Mouse (Mus musculus): ENCODE measurements around the gene Zar1. TPM values are rescaled to one million over a fixed set of nuclear protein-coding genes. Genes with fewer than 3 reads are reported as not detected.
A peak's percentile ranks its signal among the peaks of the same experiment; 100 is the strongest.
"Not testable (repeated sequence)": the region's sequence is repeated elsewhere in the genome, so short reads cannot be mapped to it uniquely, and the experiment has no call there.

Zar1 gene
- polyA plus RNA-seq, 1 experiment from 2014 or later = 0.25 TPM

- 90% methylated on average over 5 of the region's 5 CpGs for WGBS
- H3K9me3 ChIP-seq = peaks cover 16% of the 10 kb centered on the region; the same call in 1 of the 2 replicates
- no peaks in the 10 kb centered on the region for H3K27me3 ChIP-seq (replicated peaks)
These were observed 15.4 kb downstream of the Zar1 start for GRCm38 (mm10) chr5:72565621-72566020.

GRCm38 (mm10) chr5:72563183-72563582 is 17.9 kb downstream of the Zar1 start:
- not testable (repeated sequence) for H3K27me3 ChIP-seq (replicated peaks); H3K27ac ChIP-seq (replicated peaks); H3K36me3 ChIP-seq; H3K4me1 ChIP-seq; H3K4me2 ChIP-seq; H3K9me3 ChIP-seq; H3K4me3 ChIP-seq; ATAC-seq (ENCODE audit: extremely low read depth, insufficient number of reproducible peaks, low FRiP score, low TSS enrichment); H3K9ac ChIP-seq
- 24% methylated on average over 2 of the region's 2 CpGs for WGBS

More at GRCm38 (mm10) chr5:72565621-72566020, 15.4 kb downstream of the Zar1 start:
- Histone ChIP-seq H3K9ac (no peak overlapping the region), H3K4me2 (no peak overlapping the region), H3K4me1 (no peaks in the 10 kb centered on the region), H3K4me3 (no peak overlapping the region), H3K27ac (replicated peaks) (no peak overlapping the region), H3K36me3 (no peaks in the 10 kb centered on the region)
- no peak for ATAC-seq (ENCODE audit: extremely low read depth, insufficient number of reproducible peaks, low FRiP score, low TSS enrichment)

GRCm38 (mm10) chr5:72560976-72561628 is 20.0 kb downstream of the Zar1 start:
- H3K4me2 ChIP-seq = no peak overlapping the region
- no peak overlapping the region for H3K27ac ChIP-seq (replicated peaks)
- peaks cover 14% of the 10 kb centered on the region for H3K4me1 ChIP-seq
- H3K4me3 ChIP-seq = no peak overlapping the region
- no peaks in the 10 kb centered on the region for H3K27me3 ChIP-seq (replicated peaks)
- H3K9me3 ChIP-seq = no peaks in the 10 kb centered on the region
- peaks cover under 1% of the 10 kb centered on the region; the same call in 1 of the 2 replicates for H3K36me3 ChIP-seq
- 47% methylated on average over 3 of the region's 3 CpGs for WGBS
- no peak overlapping the region for H3K9ac ChIP-seq
- no peak for ATAC-seq (ENCODE audit: extremely low read depth, insufficient number of reproducible peaks, low FRiP score, low TSS enrichment)

- Histone ChIP-seq H3K4me2 (peak within 1 kb of the TSS; percentile 95), H3K4me3 (peak within 1 kb of the TSS; percentile 87), H3K27me3 (replicated peaks) (no peaks in the 10 kb centered on the region), H3K27ac (replicated peaks) (peak within 1 kb of the TSS; percentile 70), H3K36me3 (peaks cover 11% of the 10 kb centered on the region), H3K9me3 (no peaks in the 10 kb centered on the region), H3K9ac (peak within 1 kb of the TSS; percentile 94), H3K4me1 (peaks cover 20% of the 10 kb centered on the region)
- under 1% methylated on average over 42 of the region's 42 CpGs for WGBS
- ATAC-seq (ENCODE audit: extremely low read depth, insufficient number of reproducible peaks, low FRiP score, low TSS enrichment) = peak; percentile 96
These were observed 21.5 kb downstream of the Zar1 start, which contains the start of gene Nfxl1 for GRCm38 (mm10) chr5:72559544-72560049. Gene Nfxl1 (minus strand): TSS chr5:72559684.

- H3K27me3 ChIP-seq (replicated peaks) = no peaks in the 10 kb centered on the region
- H3K4me1 ChIP-seq = peaks cover 24% of the 10 kb centered on the region
- peaks cover 18% of the 10 kb centered on the region for H3K36me3 ChIP-seq
- H3K27ac ChIP-seq (replicated peaks) = peak overlapping the region; percentile 70
- H3K9ac ChIP-seq = peak overlapping the region; percentile 94
- H3K4me3 ChIP-seq = peak overlapping the region; percentile 87
- peak overlapping the region; percentile 95 for H3K4me2 ChIP-seq
- peak; percentile 59; the same call in 1 of the 2 replicates for ATAC-seq (ENCODE audit: extremely low read depth, insufficient number of reproducible peaks, low FRiP score, low TSS enrichment)
- H3K9me3 ChIP-seq = no peaks in the 10 kb centered on the region
- 1% methylated on average over 57 of the region's 57 CpGs for WGBS
These were observed 22.1 kb downstream of the Zar1 start for GRCm38 (mm10) chr5:72558716-72559526.

- Histone ChIP-seq H3K4me2 (no peak overlapping the region), H3K27ac (replicated peaks) (no peak overlapping the region), H3K9me3 (no peaks in the 10 kb centered on the region), H3K4me3 (no peak overlapping the region), H3K4me1 (peaks cover 24% of the 10 kb centered on the region), H3K36me3 (peaks cover 39% of the 10 kb centered on the region), H3K9ac (no peak overlapping the region), H3K27me3 (replicated peaks) (no peaks in the 10 kb centered on the region)
- 85% methylated on average over 3 of the region's 3 CpGs for WGBS
- no peak for ATAC-seq (ENCODE audit: extremely low read depth, insufficient number of reproducible peaks, low FRiP score, low TSS enrichment)
These were observed 24.8 kb downstream of the Zar1 start for GRCm38 (mm10) chr5:72556245-72556644.

GRCm38 (mm10) chr5:72551209-72551608 is 29.8 kb downstream of the Zar1 start:
- H3K4me3 ChIP-seq = no peak overlapping the region
- H3K27ac ChIP-seq (replicated peaks) = no peak overlapping the region
- H3K4me1 ChIP-seq = peaks cover 9% of the 10 kb centered on the region
- H3K9me3 ChIP-seq = no peaks in the 10 kb centered on the region
- no peak overlapping the region for H3K9ac ChIP-seq
- ATAC-seq (ENCODE audit: extremely low read depth, insufficient number of reproducible peaks, low FRiP score, low TSS enrichment) = no peak
- peaks cover 52% of the 10 kb centered on the region for H3K36me3 ChIP-seq
- no peaks in the 10 kb centered on the region for H3K27me3 ChIP-seq (replicated peaks)
- no peak overlapping the region for H3K4me2 ChIP-seq
- 90% methylated on average over 3 of the region's 3 CpGs for WGBS

- Histone ChIP-seq H3K9me3 (no peaks in the 10 kb centered on the region), H3K4me2 (no peak overlapping the region), H3K9ac (no peak overlapping the region), H3K4me3 (no peak overlapping the region), H3K27me3 (replicated peaks) (no peaks in the 10 kb centered on the region), H3K4me1 (no peaks in the 10 kb centered on the region), H3K27ac (replicated peaks) (no peak overlapping the region), H3K36me3 (peaks cover 65% of the 10 kb centered on the region)
- WGBS = 91% methylated on average over 3 of the region's 3 CpGs
- ATAC-seq (ENCODE audit: extremely low read depth, insufficient number of reproducible peaks, low FRiP score, low TSS enrichment) = no peak
These were observed 52.2 kb downstream of the Zar1 start for GRCm38 (mm10) chr5:72528896-72529295.

Other genes with a start within 250 kb of the Zar1 start
- 21.7 and 24.1 TPM in 2 replicates for gene Corin, start 76.8 kb downstream of the Zar1 start, polyA plus RNA-seq (2015; fragmentation: Nextera tagmentation; extraction: Ambion mirVana)
- gene Nfxl1, start 21.6 kb downstream of the Zar1 start, polyA plus RNA-seq (2015; fragmentation: Nextera tagmentation; extraction: Ambion mirVana) = 8.6 and 10.4 TPM in 2 replicates
- gene Gm5868, start 6.3 kb upstream of the Zar1 start, polyA plus RNA-seq (2015; fragmentation: Nextera tagmentation; extraction: Ambion mirVana) = 0.23 TPM in 1 of 2 replicates, not detected in the other
- gene Cnga1, start 63.0 kb upstream of the Zar1 start, polyA plus RNA-seq (2015; fragmentation: Nextera tagmentation; extraction: Ambion mirVana) = not detected in 2 replicates
- gene Nipal1, start 66.5 kb upstream of the Zar1 start, polyA plus RNA-seq (2015; fragmentation: Nextera tagmentation; extraction: Ambion mirVana) = 0.28 and 0.35 TPM in 2 replicates
- gene Txk, start 171.5 kb upstream of the Zar1 start, polyA plus RNA-seq (2015; fragmentation: Nextera tagmentation; extraction: Ambion mirVana) = 0.10 and 0.20 TPM in 2 replicates